Comparison of ENCODE assay signal across 18 mouse cellular contexts in genomic region chr13:20124965-20125364, GRCm38 (mm10). TPM values are rescaled to one million over a fixed set of nuclear protein-coding genes. Genes with fewer than 3 reads are reported as not detected.
DNase-seq lines count a peak whose midpoint lies in the region; ATAC-seq and TF ChIP-seq lines count a peak whose summit lies in the region.
"Had no signal": no experiment of that assay in that cellular context is flagged by ENCODE, and none has a peak within 500 bp of the region (broad histone marks: within the 10 kb centered on the region; RNA-seq: fewer than 3 reads in every experiment).

No protein-coding gene starts in this region.

- ATAC-seq in megakaryocyte, adult 5-6 weeks (ENCODE audit: poor library complexity, severe bottlenecking), result 0 out of 2 replicates have a peak, but pooled peaks have one; percentile 2

- peak; percentile 85 for DNase-seq in heart, adult 11 months
- DNase-seq in heart, adult 8-10 months (ENCODE audit: low spot score), result no peak
- DNase-seq in spleen, postnatal 36 days (ENCODE audit: low spot score in 2 of 2), result peak; percentile 36 to 40
- no peak for DNase-seq in spleen, postnatal 10 days (ENCODE audit: low spot score in 2 of 2)
- no peak for DNase-seq in left cerebral cortex, postnatal 4 days
- DNase-seq in cerebellum, adult 2 months, result no peak
- DNase-seq: adrenal gland, postnatal 10 days; cerebellum, adult 18-20 months; gastrocnemius, adult 2 months; heart, adult 2 months; lung, postnatal 14 days; right cerebral cortex, postnatal 25 days; thymus, postnatal 36 days had no signal

- TF ChIP-seq CTCF in cerebellum, adult 2 months (IDR thresholded peaks at IDR 0.05; ENCODE audit: borderline replicate concordance, insufficient read depth, low read depth, low read length), result no peak

- no peak overlapping the region for H3K4me3 ChIP-seq in cerebellum, adult 2 months (replicated peaks; ENCODE audit: insufficient read depth, low read depth, low read length)
- H3K4me3 ChIP-seq: erythroblast, embryonic 14.5 days; gastrocnemius, adult 2 months; heart, adult 2 months; hindbrain, embryonic 10.5 days; kidney, embryonic 15.5 days; limb, embryonic 13.5 days had no signal

- no peak for TF ChIP-seq POLR2A in cerebellum, adult 2 months (IDR thresholded peaks at IDR 0.05; ENCODE audit: borderline replicate concordance, insufficient read depth, low read length)

- H3K4me1 ChIP-seq in cerebellum, adult 2 months (ENCODE audit: control insufficient read depth, insufficient read depth, low read length), result no peaks in the 10 kb centered on the region
- H3K4me1 ChIP-seq: hindbrain, embryonic 10.5 days; kidney, embryonic 15.5 days had no signal

- intact Hi-C loops in left cerebral cortex, postnatal 4 days (cut with DNase I), result no loop called here

- no peaks in the 10 kb centered on the region for H3K27me3 ChIP-seq in cerebellum, adult 2 months (ENCODE audit: control insufficient read depth, insufficient read depth, low read length)
- H3K27me3 ChIP-seq: kidney, embryonic 15.5 days; limb, embryonic 13.5 days had no signal

- no peak overlapping the region for H3K27ac ChIP-seq in cerebellum, adult 2 months (ENCODE audit: insufficient read depth, low read length)
- H3K27ac ChIP-seq: gastrocnemius, adult 2 months; heart, adult 2 months; hindbrain, embryonic 10.5 days; kidney, embryonic 15.5 days; limb, embryonic 13.5 days had no signal

- WGBS in cerebellum, adult 2 months, result 77% methylated on average over 7 of the region's 7 CpGs

RNA-seq across cellular contexts. Expression of gene Elmo1, which starts 34.6 kb away (rescaled TPM):
- total RNA-seq in heart, adult 8-10 months (2022), result 1 to 10 TPM; 7.0 to 9.4 (median 7.7) TPM
- total RNA-seq in megakaryocyte, adult 5-6 weeks (2015), result 69.9 and 81.4 TPM in 2 replicates
- total RNA-seq in megakaryocyte, adult 5-6 weeks (2017), result 37.1 and 45.1 TPM in 2 replicates
- 10 to 100 TPM; 46.6 to 46.9 TPM for total RNA-seq in left cerebral cortex, postnatal 4 days (2021)
- 92.3 and 97.5 TPM in 2 replicates for polyA plus RNA-seq in cerebellum, adult 2 months (2012; rRNA removed)

Comparison
In these comparisons a context has a peak if more than half of its experiments do, and no peak if none do; other contexts are left out.
1. DNase-seq: peak in heart, adult 11 months (single experiment) and spleen, postnatal 36 days (2 of 2); none in heart, adult 8-10 months (single experiment), spleen, postnatal 10 days (0 of 2), left cerebral cortex, postnatal 4 days (single experiment) and cerebellum, adult 2 months (0 of 2).